Mouse (Mus musculus): ENCODE measurements around the gene Nrxn3.

Gene Nrxn3

DNA sequence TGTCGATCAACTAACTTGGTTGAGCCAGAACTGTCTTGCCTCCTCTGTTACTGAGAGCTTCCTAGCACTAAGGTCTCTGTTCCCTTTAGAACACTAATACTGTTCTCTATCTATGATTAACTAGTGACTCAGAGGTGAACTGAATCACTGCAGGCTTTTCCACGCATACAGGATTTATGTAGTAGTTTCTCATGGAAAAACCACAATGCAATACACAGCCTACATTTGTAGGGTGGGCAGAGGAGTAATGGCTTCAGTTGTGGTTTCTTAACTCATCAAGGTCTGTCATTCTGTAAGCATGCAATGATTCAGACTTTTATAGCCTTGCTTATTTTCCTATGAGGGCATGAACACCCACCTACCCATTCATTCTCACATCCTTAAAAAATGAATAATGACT lies 1443.4 kb downstream of the Nrxn3 start:
- no peak for DNase-seq

DNA sequence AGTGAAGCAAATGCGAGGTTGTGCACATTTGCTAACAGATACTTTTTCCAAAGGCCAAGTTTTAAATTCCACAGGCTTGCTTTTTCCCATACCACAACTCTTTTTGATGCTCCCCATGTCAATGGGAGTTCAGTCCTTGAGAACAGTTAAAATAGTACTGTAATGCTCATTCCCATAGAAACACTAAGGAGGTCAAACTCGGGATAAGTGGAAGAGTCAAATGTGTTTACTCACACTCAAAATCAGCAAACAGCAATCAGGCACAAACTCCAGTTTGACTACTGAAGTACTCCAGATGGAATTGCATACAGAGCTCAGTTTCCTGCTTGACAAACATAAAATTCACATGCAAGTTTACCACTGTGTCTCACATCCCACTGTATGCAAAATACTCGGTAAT lies 1458.9 kb downstream of the Nrxn3 start:
- DNase-seq = no peak

DNA sequence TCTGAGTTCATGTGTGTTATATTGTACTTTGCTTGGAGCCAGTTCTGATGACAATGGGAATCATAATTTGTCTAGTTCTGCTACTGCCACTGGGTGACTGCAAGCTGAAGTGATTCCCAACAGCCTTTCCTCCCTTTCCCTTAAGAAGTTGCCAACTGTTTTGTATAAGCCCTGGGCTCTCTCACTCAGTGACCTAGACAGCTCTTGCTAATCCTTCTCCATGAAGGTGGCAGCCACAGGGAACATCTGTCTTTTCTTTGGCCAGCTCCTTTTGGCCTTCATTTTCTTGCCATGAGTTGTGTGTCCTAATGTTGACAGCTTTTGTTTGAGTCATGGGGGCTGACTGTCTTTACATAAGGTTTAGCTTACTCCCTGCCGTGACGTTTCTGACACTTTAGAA lies 1460.3 kb downstream of the Nrxn3 start:
- no peak for DNase-seq

DNA sequence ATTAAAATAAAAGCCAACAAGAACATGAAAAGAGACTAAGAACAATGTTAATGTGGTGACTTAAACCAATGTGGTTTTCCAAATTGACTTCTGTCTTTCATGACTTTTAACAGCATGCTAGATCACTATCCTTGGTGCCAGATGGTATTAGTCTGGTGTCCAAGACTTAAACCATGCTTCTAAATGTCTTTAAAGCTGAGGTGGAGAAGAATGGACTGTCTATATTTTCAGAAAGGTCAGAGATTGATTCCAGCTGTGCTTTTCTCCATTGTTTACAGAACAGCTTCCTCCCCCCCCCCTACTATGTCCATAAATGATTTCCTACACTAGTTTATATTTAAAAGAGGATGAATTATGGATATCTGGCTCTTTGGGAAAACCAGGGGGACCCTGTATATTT lies 1473.5 kb downstream of the Nrxn3 start:
- DNase-seq = no peak

DNA sequence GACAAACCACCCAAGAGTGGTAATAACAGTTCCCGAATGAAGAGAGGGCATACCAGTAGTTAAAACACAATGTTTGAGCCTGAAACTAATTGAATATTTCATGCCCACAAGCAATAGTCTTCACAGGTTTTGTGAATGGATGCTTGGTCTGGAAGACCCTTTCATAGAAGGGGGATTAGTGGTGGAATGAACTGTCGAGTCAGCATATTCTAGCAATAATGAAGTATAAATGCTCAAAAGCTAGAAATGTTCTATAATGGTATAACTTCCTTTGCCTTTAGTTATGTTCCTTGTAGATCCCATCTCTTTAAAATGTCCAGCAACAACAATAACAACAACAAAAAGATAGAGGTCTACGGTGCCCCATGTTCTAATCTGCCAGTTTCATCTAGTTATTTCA lies 1475.3 kb downstream of the Nrxn3 start:
- no peak for DNase-seq

DNA sequence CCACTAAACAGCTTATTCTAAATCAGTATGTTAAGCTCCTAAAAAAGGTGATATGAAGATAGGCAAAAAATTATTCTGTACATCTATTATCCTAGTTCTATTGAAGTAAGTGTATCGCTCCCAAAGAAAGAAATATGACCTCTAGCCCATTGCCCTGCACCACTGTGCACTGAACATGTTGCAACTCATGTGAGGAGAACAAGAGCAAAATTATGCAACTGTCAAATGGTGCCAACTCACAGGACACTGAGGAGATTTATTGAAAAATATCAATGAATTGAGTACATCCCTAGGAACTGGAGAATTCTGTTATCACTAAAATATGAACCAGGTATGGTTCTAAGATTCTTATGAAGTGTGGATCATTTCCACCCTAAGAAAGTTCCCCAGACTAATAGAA lies 1479.8 kb downstream of the Nrxn3 start:
- no peak for DNase-seq

DNA sequence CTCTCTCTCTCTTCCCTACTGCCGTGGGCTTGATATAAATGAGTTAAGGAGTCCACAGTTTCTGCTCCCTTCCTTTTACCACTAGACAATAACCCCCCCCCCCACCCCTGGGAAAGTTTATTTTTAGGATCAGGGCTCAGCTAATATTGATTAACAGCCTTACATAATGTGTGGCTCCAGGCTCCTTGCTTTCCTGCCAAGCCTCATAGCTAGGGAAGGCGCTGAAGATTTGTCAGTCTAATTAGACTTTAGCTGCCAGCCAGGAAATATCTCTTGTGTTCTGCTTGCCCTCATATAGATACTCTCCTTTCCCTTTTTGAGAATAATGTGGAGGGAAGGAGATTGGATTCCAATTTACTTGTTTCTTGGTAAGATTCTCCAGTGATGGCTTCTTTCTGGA lies 1488.7 kb downstream of the Nrxn3 start:
- no peak for DNase-seq

DNA sequence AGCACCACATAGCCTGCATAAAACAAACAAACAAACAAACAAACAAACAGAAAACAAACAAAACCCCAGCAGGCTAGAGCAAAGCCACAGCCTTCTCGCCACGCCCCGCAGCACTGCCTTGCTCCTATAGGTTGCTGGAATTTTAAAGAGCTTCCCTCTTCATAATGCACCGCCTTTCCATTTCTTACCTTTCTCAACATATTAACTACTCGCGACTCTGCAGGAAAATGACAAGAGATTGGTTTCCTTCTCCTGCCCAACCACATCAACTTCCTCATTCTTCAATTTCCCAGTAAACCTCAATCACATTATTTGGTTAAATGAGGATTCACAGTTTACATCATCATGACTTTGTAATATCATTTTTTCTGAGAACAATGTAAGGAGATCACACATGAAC lies 1494.4 kb downstream of the Nrxn3 start:
- DNase-seq = no peak

DNA sequence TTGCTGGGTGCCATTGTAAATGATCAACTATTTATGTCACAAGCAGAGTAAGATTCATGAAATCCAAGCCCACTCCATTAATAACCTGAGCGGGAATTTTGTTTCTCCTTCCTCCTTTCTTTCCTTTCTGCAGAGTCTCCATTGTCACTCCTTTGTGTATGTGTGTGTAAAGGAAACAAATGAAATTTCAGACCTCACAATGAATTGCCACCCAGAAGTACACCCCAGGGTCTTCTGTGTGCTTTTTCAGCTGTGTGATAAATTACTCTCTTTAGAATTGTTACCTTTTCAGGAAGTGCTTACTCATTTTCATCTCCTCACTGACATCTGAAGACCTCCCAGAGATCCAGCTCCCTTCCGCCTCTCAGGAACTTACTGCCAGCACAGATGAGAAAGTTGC lies 1506.4 kb downstream of the Nrxn3 start:
- no peak for DNase-seq

DNA sequence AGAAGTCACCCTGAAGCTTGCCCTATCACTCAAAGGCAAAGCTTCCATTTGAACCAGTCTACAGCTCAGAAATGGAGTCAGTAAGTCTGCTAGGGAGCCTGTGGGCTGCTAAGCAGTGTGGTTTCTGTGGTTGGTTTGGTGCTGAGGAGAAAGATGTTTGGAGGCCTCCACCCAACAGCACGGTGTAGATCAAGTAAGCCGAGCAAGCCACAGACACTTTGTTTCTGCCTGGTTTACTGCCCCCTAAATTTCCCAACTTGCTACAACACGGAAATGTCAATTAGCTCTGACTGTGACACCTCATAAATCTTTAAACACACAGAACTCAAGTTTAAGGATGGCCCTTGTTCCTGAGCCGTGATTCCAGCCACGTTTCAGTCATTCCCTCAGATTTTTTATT lies 1513.4 kb downstream of the Nrxn3 start:
- no peak for DNase-seq

DNA sequence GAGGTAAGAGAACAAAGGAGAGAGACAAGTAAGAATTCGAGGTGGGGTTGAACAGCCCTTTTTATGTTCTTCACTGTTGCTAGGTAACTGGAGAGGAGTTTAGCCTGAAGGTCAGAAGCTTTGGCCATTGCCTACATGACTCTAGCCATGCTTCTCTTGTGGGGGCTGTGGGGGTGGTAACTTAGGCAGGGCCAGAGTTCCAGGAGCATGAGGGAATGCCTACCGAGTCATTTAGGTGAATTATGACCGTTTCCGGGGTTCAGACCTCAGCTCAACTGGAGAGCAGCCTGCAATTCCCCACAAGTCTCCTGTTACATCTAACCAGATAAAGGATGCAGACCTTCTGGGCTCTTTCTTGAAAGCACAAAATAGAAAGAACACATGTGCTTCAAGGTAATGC lies 1537.6 kb downstream of the Nrxn3 start:
- DNase-seq = no peak

DNA sequence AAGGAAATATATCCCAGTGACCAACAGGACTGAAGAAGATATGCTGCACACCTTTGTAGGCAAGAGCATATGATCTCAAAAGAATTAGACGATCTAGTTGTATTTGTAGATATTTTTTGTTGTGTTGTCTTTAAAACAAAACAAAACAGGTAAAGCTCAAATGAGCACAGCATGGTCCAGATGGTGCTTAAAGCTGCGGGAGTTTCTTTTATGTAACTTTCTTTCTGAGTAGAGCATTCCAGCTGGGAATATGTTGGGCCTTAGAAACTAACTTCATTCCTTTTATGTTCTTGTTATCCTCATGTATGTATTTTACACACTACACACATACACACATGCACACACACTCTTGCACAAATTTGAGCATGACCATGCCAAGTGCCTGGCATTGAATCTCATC lies 1545.4 kb downstream of the Nrxn3 start:
- no peak for DNase-seq

DNA sequence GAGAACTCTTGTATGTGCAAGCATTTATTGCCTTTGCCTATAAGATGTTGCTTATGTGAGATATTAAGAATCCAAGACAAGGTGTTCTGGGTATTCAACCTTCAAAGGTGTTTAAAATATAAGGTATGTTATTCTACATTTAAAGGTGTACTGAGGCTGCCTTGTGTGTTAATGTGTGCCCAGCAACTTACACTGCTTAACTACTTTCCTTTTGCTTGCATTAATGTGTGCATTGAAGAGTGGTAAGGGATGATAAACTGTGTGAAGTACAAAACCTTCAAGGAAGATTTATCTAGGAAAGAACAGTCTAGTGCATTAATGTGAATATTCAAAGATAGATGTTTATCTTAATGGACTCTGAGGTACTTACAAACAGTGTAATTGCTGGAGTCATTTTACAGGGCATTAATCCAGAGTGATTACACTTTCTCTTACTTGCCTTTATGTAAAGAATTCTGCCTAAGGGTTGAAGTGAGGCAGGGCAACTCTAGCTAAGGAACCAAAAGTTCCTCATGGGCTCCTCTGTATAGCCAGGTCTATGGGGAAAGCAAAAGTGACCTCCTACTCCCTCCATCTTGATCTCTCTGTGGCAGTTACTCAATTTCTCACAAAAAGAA lies 1548.2 kb downstream of the Nrxn3 start:
- peak; percentile 5 for DNase-seq

DNA sequence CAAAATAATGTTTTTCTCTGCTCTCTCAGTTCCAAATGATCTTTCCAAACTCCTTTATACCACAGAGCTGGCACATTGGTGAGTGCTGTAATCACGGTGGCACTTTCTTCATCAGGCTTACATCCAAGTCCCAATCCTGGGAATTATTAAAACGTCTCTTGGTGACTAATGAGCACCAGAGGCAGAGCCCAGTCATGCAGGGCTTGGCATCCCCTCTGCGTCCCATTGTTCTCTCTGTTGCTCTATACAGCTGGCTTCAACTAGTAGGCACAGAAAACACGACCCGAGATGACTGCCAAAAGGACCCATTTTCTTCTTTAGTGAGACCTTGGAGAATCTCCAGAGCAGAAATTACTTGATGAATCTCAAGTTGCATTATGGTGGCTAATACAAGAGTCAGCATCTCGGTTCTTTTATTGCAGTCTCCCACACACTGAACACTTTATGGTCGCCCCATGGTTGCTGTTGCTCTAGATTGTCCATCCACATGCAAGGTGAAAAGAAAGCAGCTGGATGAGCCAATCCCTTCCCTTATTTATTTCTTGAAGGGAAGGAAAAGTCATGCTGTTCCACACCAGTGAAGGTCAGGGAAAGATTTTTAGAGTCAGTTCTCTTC lies 1552.1 kb downstream of the Nrxn3 start:
- no peak for DNase-seq

DNA sequence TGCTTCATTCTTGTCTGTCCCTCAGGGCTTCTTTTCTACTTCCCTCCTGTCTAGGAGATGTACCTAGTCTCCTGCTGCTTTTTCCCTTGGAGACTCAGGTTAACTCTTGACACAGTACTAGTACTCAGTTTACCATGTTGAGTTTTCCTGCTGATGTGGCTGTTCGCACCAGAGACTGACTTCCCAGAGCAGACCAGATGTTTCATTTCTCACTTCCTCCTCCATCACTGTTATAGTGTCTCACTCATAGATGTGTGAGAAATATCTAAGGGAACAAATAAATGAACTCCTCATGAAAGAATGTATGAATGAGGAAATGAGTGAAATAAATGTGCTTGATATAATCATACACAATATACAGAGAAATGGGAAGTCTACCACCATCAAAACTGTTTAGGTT lies 1558.6 kb downstream of the Nrxn3 start:
- DNase-seq = no peak

DNA sequence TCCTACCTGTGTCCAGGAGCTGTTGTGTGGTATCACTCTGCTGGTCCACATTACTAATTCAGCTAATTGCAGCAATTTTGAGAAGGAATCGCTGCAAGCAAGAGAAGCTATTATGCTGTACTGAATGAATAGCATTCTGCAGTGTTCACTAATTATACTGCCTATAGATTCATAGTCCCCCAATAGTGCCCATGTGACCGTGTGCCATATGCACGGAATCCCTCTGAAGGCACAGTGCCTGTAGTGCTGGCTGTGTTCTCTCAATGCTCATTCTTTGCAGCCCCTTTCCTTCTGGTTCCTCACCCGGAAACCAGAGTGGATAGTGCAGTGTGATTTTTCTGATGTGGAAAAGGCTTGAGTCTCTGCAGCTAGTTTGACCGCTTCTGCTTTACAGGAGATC lies 1560.3 kb downstream of the Nrxn3 start:
- no peak for DNase-seq

DNA sequence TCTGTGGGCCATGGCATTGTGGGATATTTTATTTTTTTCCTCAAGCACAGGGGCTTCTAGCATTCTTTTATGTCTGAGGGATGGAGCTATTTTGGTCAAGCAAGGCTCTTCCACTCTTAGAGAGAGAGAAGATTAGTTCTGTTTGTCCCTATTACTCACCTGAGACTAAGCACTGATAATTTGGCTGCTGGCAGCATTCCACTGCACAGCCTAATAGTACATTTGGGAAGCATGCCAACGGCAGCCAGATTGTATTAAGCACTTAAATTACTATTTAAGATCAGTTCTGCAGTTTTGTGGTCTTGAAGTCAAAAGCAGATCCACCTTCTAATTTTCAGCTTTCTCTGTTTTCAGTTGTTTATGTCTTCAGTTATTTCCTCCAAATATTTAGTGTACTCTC lies 1580.0 kb downstream of the Nrxn3 start:
- DNase-seq = no peak

DNA sequence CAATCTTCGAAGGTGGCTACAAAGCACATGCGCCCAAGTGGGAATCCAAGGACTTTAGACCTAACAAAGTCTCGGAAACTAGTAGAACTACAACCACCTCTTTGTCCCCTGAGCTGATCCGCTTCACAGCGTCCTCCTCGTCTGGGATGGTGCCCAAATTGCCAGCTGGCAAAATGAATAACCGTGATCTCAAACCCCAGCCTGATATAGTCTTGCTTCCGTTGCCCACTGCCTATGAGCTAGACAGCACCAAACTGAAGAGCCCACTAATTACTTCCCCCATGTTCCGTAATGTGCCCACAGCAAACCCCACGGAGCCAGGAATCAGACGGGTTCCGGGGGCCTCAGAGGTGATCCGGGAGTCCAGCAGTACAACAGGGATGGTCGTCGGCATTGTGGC lies 1609.1 kb downstream of the Nrxn3 start:
- no peak for DNase-seq

DNA sequence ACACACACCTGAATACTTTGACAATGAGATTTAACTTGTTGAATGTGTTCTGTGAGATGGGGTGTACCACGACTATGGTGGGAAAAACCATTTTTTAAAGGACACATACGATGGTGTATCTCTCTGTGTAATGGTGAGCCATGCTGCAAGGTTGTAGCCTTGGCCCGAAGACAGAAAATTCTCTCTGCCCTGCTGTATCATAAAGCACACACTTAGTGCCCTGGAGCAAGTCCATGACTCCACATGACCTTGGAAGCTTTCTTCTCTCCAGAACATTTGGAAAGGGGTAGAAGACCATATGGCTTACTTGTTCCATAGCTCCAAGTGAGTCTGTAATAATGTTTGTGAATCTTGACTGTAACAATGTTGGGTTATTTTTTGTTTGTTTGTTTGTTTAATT lies 1609.8 kb downstream of the Nrxn3 start:
- no peak for DNase-seq

DNA sequence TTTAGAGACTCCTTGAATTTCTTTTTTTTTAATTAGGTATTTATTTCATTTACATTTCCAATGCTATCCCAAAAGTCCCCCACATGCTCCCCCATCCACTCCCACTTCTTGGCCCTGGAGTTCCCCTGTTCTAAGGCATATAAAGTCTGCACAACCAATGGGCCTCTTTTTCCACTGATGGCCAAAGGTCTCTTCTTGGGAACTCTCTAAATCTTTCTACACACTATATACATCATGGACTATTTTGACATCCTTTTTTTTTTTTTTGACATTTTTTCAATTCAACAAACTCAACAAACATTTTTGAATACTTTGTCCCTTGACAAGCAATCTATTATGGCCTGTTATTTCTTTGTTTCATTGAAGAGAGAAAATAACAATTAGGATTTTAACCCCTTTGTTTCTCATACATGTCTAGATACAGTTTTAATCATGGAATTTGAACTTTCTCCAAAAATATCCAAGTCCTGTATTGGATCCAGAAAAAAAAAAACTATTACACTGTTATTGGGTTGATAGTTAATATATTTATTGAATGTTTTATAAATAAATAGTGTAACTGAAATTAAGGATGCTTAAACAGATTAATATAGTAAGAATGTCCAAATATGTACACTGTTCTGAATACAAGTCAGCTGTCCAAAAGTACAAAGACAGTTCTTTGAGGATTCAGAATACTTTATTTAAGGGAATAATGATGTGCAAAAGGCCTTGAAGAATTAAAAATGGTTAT lies 1615.0 kb downstream of the Nrxn3 start:
- no peak for DNase-seq

DNA sequence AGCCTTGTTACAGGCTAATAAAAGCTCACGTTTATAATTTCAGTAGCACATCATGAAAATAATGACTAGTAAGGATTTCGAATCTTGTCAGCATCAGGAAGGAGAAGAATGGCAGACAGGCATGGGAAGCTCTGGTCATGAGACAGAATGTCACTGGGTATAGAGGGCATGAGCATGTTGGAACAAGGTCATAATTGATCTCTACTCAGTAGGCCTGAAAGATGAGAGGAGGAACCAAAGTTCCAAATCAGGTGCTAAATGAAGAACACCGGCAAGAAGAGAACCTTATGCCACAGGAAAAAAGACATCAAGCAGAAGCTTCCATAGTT lies 1615.5 kb downstream of the Nrxn3 start:
- no peak for DNase-seq

Data from kidney, adult 9 months (tissue).